Mouse (Mus musculus) forebrain, postnatal 0 days (tissue): ENCODE data around the gene Fnip1. TPM values are rescaled to one million over a fixed set of nuclear protein-coding genes. Genes with fewer than 3 reads are reported as not detected.

Experiments used
- ATAC-seq: fragments of 200-750 bp; cut with Nextera tagmentation; 2 replicates; pipeline ENCODE4 v1.8.0; 2017; ENCODE audit warnings: mild to moderate bottlenecking, moderate library complexity
- DNase-seq: peaks from one replicate; pipeline ENCODE4 v3.0.0-alpha.2; 2015
- H3K27ac ChIP-seq: fragments of 300-500 bp; sonication (generic); 2 replicates; pipeline ENCODE4 v1.5.1; 2014; ENCODE audit warnings: low read depth, mild to moderate bottlenecking, antibody characterized with exemption, low read length, moderate library complexity, mixed read lengths
- H3K27me3 ChIP-seq: fragments of 300-500 bp; sonication (generic); 2 replicates; pipeline ENCODE4 v1.6.1; 2014; ENCODE audit warnings: mild to moderate bottlenecking, low read length, mixed read lengths; ENCODE audit not compliant: insufficient read depth
- H3K36me3 ChIP-seq: fragments of 300-500 bp; sonication (generic); 2 replicates; pipeline ENCODE4 v1.6.1; 2014; ENCODE audit warnings: mild to moderate bottlenecking, moderate library complexity; ENCODE audit not compliant: insufficient read depth
- H3K4me1 ChIP-seq: fragments of 300-500 bp; sonication (generic); 2 replicates; pipeline ENCODE4 v1.6.1; 2014; ENCODE audit warnings: antibody characterized with exemption; ENCODE audit not compliant: insufficient read depth
- H3K4me2 ChIP-seq: fragments of 300-500 bp; sonication (generic); 2 replicates; pipeline ENCODE4 v1.6.1; 2014; ENCODE audit warnings: low read depth, mild to moderate bottlenecking, moderate library complexity
- H3K4me3 ChIP-seq: fragments of 300-500 bp; sonication (generic); 2 replicates; pipeline ENCODE4 v1.5.1; 2014; ENCODE audit warnings: low read depth, low read length, mixed read lengths
- H3K9ac ChIP-seq: fragments of 300-500 bp; sonication (generic); 2 replicates; pipeline ENCODE4 v1.6.1; 2014; ENCODE audit warnings: mild to moderate bottlenecking
- H3K9me3 ChIP-seq: fragments of 300-500 bp; sonication (generic); 2 replicates; pipeline ENCODE4 v1.6.1; 2016; ENCODE audit warnings: low read length
- CTCF ChIP-seq: sonication (generic); IDR thresholded peaks from 2 replicates; pipeline ENCODE4 v1.5.1; 2016; ENCODE audit warnings: antibody characterized with exemption, control low read depth, low read depth
- WGBS: fragments of 180-500 bp; shearing (Covaris S2); extraction: QIAGEN DNeasy Blood & Tissue Kit; methylation state at CpG from one replicate; pipeline ENCODE4 v1.1.7; 2014; 5-methylcytosine and 5-hydroxymethylcytosine counted together
- polyA plus RNA-seq: library from polyadenylated mRNA; unstranded; fragments of >200 nt; fragmentation: Nextera tagmentation; extraction: Ambion mirVana; gene quantifications from 2 replicates; pipeline ENCODE4 v1.2.1, GENCODE M21; 2015
- total RNA-seq: library from RNA; depleted of rRNA; stranded (reverse); fragments of >200 nt; gene quantifications from 2 replicates; pipeline ENCODE4 v1.2.3, GENCODE M21; 2014

The Fnip1 gene
- total and polyA plus RNA-seq, 2 experiments from 2014 or later = 6.9 to 31.8 TPM

DNA sequence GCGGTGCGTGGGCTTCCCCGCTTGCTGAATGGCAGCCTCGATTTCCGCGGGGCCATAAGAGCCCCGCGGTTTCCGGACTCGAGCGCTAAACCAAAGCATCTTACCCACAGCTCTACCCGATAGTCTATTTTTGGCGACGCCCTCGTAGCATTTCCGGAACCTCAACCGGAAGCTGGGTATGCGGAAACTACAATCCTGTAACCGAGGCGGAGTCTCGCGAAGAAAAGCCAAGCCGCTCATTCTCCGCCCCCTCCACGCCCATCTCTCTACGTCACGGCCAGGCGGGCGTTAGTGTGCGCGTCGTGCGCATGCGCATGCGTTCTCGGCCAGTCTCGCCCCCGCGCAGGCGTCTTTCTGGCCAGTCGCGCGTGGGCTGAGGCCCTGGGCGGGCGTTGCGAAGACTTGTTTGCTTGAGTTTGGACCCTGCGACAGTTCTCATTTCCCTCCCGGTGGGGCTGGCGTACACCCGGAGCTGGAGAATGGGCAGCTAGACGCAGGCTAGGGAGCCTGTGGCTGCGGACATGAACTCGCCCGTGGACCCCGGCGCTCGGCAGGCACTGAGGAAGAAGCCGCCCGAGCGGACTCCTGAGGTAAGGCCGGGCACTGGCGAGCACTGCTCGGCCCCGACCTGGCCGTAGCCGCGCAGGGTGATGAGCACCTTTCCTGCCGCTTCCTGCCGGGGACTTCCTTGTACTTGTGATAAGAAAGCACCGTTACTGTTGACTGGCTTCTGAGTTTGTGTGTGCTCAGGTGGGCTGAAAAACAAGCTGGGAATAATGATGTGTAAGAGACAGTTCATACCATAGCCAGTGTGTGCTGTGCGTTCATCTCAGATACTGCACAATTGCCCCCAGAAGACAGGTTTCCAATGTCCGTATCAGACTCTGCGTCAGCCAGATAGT lies 84.8 kb downstream of the Fnip1 start, which contains the start of gene Rapgef6:
Gene Rapgef6, plus strand, starts transcription at position 319 of the 902 bp plus-strand sequence.
- peak; percentile 98 for ATAC-seq
- H3K36me3 ChIP-seq = no peaks in the 10 kb centered on the region
- no peak for TF ChIP-seq CTCF

DNA sequence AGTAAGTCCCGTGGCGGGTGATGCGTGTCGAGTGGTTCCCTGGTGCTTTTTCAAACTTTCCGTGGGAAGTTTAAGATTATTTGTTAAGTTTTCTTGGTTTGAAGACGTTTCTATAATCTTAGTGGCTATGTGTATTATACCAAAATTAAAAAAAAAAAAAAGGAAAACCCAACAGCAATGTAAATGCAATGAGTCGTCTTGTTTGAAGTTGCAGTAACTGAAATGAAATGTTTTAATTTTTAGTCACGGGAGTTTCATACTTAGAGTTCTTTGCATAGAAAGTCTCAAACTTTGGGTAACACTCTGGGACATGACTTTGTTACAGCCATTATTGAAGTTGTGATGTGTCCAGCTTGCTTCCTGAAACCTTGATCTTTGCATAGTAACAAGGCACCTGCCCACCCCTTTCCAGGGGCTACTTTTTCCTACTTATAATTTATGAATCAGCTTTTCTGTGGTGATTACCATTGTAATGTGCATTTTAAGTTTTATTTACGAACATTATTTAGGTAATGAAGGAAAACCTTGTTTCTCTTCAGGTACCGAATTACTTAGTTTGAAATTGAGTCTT lies 85.5 kb downstream of the Fnip1 start:
- Histone ChIP-seq H3K4me3 (peak overlapping the region; percentile 94), H3K27ac (no peak overlapping the region), H3K4me2 (peak overlapping the region; percentile 78), H3K36me3 (no peaks in the 10 kb centered on the region), H3K9ac (peak overlapping the region; percentile 71; the same call in 1 of the 2 replicates), H3K4me1 (peaks cover 4% of the 10 kb centered on the region; the same call in 1 of the 2 replicates), H3K9me3 (no peaks in the 10 kb centered on the region), H3K27me3 (no peaks in the 10 kb centered on the region)
- ATAC-seq (no peak), DNase-seq (no peak)
- 15% methylated on average over 10 of the region's 10 CpGs for WGBS
- TF ChIP-seq CTCF = no peak

More for the DNA sequence above, 84.8 kb downstream of the Fnip1 start, which contains the start of gene Rapgef6:
- Histone ChIP-seq H3K4me1 (peaks cover 4% of the 10 kb centered on the region; the same call in 1 of the 2 replicates), H3K4me2 (peak within 1 kb of the TSS; percentile 78), H3K27me3 (no peaks in the 10 kb centered on the region), H3K9ac (peak within 1 kb of the TSS; percentile 71), H3K4me3 (peak within 1 kb of the TSS; percentile 94), H3K9me3 (no peaks in the 10 kb centered on the region), H3K27ac (peak within 1 kb of the TSS; percentile 92)
- DNase-seq = peak; percentile 100
- WGBS = under 1% methylated on average over 73 of the region's 73 CpGs

DNA sequence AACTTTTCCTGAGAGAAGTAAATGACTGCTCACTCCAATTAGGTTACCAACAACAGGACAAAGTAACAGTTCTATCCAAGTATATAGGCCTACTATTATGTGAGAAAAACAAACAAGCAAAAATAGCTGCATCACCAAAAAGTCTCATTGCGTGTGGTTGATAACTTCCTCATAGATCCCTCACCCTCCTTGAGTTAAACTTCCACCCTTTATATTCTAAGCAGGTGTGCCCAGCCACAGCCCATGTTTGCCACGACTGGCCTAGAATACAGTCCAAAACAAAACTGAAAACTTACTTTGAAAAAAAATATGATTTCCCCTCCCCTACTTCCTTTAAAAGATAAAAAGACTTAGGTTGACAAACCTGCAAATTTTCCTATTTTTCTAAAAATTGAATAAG lies 90.0 kb downstream of the Fnip1 start:
- H3K4me3 ChIP-seq = no peak overlapping the region
- no peak for ATAC-seq
- H3K27ac ChIP-seq = no peak overlapping the region
- 80% methylated on average over 2 of the region's 2 CpGs for WGBS
- H3K4me2 ChIP-seq = no peak overlapping the region
- H3K27me3 ChIP-seq = no peaks in the 10 kb centered on the region
- H3K9me3 ChIP-seq = no peaks in the 10 kb centered on the region
- H3K36me3 ChIP-seq = no peaks in the 10 kb centered on the region
- no peak overlapping the region for H3K9ac ChIP-seq
- no peak for TF ChIP-seq CTCF
- 0 out of 2 replicates have a peak, but pooled peaks cover 4% of the 10 kb centered on the region for H3K4me1 ChIP-seq
- no peak for DNase-seq

DNA sequence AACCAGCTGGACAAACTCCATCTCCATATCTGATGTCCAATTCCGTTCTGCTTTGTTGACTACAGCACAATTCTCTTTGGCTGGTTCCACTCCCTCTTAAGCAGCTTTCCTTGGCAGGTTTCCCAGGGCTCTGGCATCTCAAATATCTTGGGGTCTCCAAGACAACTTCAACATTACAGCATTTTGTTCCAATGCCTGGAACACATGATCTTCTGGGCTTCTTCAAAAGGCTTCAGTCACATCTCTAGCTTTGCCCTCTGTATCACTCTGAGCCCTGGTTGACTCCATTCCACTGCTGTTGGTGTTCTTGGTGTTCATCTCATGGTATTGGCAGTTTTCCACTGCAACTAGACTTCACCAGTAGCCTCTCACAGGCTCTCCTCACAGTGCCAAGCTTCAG lies 92.4 kb downstream of the Fnip1 start:
- Histone ChIP-seq H3K9me3 (no peaks in the 10 kb centered on the region), H3K36me3 (no peaks in the 10 kb centered on the region), H3K4me1 (no peaks in the 10 kb centered on the region), H3K9ac (no peak overlapping the region), H3K4me2 (no peak overlapping the region), H3K27ac (no peak overlapping the region), H3K27me3 (no peaks in the 10 kb centered on the region), H3K4me3 (no peak overlapping the region)
- no peak for TF ChIP-seq CTCF
- 40% methylated on average over 1 of the region's 1 CpGs for WGBS
- ATAC-seq = no peak
- peak; percentile 39 for DNase-seq

- 78% methylated on average over 1 of the region's 1 CpGs for WGBS
- Histone ChIP-seq H3K4me3 (no peak overlapping the region), H3K27me3 (no peaks in the 10 kb centered on the region), H3K9ac (no peak overlapping the region), H3K27ac (no peak overlapping the region), H3K4me2 (no peak overlapping the region), H3K9me3 (no peaks in the 10 kb centered on the region), H3K36me3 (no peaks in the 10 kb centered on the region), H3K4me1 (no peaks in the 10 kb centered on the region)
- DNase-seq = no peak
- no peak for ATAC-seq
- TF ChIP-seq CTCF = no peak
These were observed 92.9 kb downstream of the Fnip1 start for GRCm38 (mm10) chr11:54530916-54531315.

DNA sequence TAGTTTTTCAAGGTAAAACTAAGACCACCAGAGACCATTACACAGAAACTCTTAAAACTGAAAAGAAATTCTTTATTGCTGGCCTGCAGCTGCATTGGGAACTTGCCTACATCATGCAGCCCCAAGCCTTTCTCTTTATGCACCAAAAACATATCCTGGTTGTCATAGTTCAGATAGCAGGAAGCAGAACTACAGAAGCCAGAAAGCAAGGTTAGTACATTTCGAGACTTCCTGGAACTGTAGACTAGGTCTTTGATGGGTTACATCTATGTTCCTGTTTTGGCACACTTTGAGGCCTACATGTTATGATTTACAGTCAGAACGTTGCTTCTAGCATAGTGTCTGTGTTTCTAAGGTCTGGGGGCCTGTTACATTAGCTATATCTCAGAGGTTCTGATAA lies 95.8 kb downstream of the Fnip1 start:
- ATAC-seq = no peak
- H3K4me3 ChIP-seq = no peak overlapping the region
- H3K9me3 ChIP-seq = no peaks in the 10 kb centered on the region
- H3K9ac ChIP-seq = no peak overlapping the region
- WGBS = 87% methylated on average over 2 of the region's 2 CpGs
- DNase-seq = no peak
- H3K27ac ChIP-seq = no peak overlapping the region
- no peaks in the 10 kb centered on the region for H3K27me3 ChIP-seq
- H3K4me1 ChIP-seq = no peaks in the 10 kb centered on the region
- TF ChIP-seq CTCF = no peak
- H3K36me3 ChIP-seq = no peaks in the 10 kb centered on the region
- no peak overlapping the region for H3K4me2 ChIP-seq

DNA sequence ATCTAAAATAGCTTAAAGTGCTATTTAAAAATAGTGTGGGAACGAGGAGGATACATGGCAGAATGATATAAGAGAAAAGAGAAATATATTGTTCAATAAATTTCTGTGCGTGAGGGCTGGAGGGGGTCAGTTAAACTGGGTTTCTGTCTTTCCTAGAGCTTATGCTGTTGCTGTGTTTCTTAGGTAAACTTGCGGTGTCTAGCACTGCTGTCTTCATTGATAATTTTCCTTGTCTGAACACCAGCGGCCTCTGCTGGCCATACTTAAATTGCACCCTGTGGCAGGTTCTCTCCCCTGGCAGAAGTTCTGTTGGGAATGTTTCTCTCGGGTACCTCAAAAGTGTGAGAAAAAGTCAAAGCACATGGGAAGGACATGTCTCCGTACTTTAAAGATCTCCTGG lies 96.9 kb downstream of the Fnip1 start:
- Histone ChIP-seq H3K36me3 (no peaks in the 10 kb centered on the region), H3K9ac (no peak overlapping the region), H3K4me2 (no peak overlapping the region), H3K9me3 (no peaks in the 10 kb centered on the region), H3K4me1 (0 out of 2 replicates have a peak, but pooled peaks cover 3% of the 10 kb centered on the region), H3K4me3 (no peak overlapping the region), H3K27ac (no peak overlapping the region), H3K27me3 (no peaks in the 10 kb centered on the region)
- DNase-seq = peak; percentile 73
- peak; percentile 81 for TF ChIP-seq CTCF
- ATAC-seq = no peak
- 47% methylated on average over 6 of the region's 6 CpGs for WGBS
